In genomic region chr7:109969542-109969941, GRCm38 (mm10) we compare ENCODE assay signal across 10 mouse cellular contexts. TPM values are rescaled to one million over a fixed set of nuclear protein-coding genes. Genes with fewer than 3 reads are reported as not detected.
DNase-seq lines count a peak whose midpoint lies in the region; ATAC-seq and TF ChIP-seq lines count a peak whose summit lies in the region.
"Had no signal": no experiment of that assay in that cellular context is flagged by ENCODE, and none has a peak within 500 bp of the region (broad histone marks: within the 10 kb centered on the region; RNA-seq: fewer than 3 reads in every experiment).

No protein-coding gene starts in this region.

- ATAC-seq in kidney, embryonic 15.5 days (replicated peaks; ENCODE audit: low FRiP score) = no peak
- ATAC-seq in embryonic facial prominence, embryonic 14.5 days (ENCODE audit: low read depth) = peak; percentile 75
- no peak for ATAC-seq in forebrain, postnatal 0 days
- no peak for ATAC-seq in neural tube, embryonic 14.5 days (ENCODE audit: low read depth)
- ATAC-seq in megakaryocyte, adult 5-6 weeks (ENCODE audit: poor library complexity, severe bottlenecking) = no peak
- ATAC-seq: activated CD4-positive, CD25-positive, alpha-beta regulatory T cell, adult 4 months had no signal

- no peaks in the 10 kb centered on the region for H3K9me3 ChIP-seq in kidney, embryonic 15.5 days (replicated peaks)
- no peaks in the 10 kb centered on the region for H3K9me3 ChIP-seq in embryonic facial prominence, embryonic 14.5 days (ENCODE audit: control insufficient read depth, low read length)
- no peaks in the 10 kb centered on the region for H3K9me3 ChIP-seq in forebrain, postnatal 0 days (ENCODE audit: low read length)
- no peaks in the 10 kb centered on the region for H3K9me3 ChIP-seq in neural tube, embryonic 14.5 days (ENCODE audit: control insufficient read depth, low read length)
- H3K9me3 ChIP-seq: neural tube, embryonic 12.5 days had no signal

- no peak overlapping the region for H3K9ac ChIP-seq in kidney, embryonic 15.5 days
- H3K9ac ChIP-seq in embryonic facial prominence, embryonic 14.5 days (ENCODE audit: low read depth, low read length) = no peak overlapping the region
- no peak overlapping the region for H3K9ac ChIP-seq in forebrain, postnatal 0 days
- H3K9ac ChIP-seq in neural tube, embryonic 14.5 days (replicated peaks; ENCODE audit: low read depth, low read length) = no peak overlapping the region
- H3K9ac ChIP-seq: neural tube, embryonic 12.5 days had no signal

- no peak overlapping the region for H3K4me2 ChIP-seq in kidney, embryonic 15.5 days
- H3K4me2 ChIP-seq in embryonic facial prominence, embryonic 14.5 days (ENCODE audit: low read depth, low read length) = no peak overlapping the region
- no peak overlapping the region for H3K4me2 ChIP-seq in forebrain, postnatal 0 days (ENCODE audit: low read depth)
- no peak overlapping the region for H3K4me2 ChIP-seq in neural tube, embryonic 14.5 days (ENCODE audit: low read depth, low read length)

- H3K4me1 ChIP-seq in kidney, embryonic 15.5 days = peaks cover 7% of the 10 kb centered on the region; the same call in 1 of the 2 replicates
- H3K4me1 ChIP-seq in embryonic facial prominence, embryonic 14.5 days (ENCODE audit: control insufficient read depth, insufficient read depth, low read length) = 0 out of 2 replicates have a peak, but pooled peaks cover 3% of the 10 kb centered on the region
- peaks cover 8% of the 10 kb centered on the region for H3K4me1 ChIP-seq in forebrain, postnatal 0 days (ENCODE audit: insufficient read depth)
- peaks cover 6% of the 10 kb centered on the region; the same call in 1 of the 2 replicates for H3K4me1 ChIP-seq in neural tube, embryonic 14.5 days (ENCODE audit: control insufficient read depth, insufficient read depth, low read length)

- no peak for DNase-seq in kidney, adult 8-10 months
- peak; percentile 56 for DNase-seq in embryonic facial prominence, embryonic 14.5 days (ENCODE audit: low spot score)
- no peak for DNase-seq in forebrain, postnatal 0 days
- DNase-seq in ovary, postnatal 14 days (ENCODE audit: low spot score) = no peak
- DNase-seq: lung, adult 18-20 months had no signal

- peaks cover 6% of the 10 kb centered on the region for H3K36me3 ChIP-seq in kidney, embryonic 15.5 days
- H3K36me3 ChIP-seq in embryonic facial prominence, embryonic 14.5 days (ENCODE audit: control insufficient read depth, insufficient read depth, low read length) = peaks cover 8% of the 10 kb centered on the region
- peaks cover 3% of the 10 kb centered on the region; the same call in 1 of the 2 replicates for H3K36me3 ChIP-seq in forebrain, postnatal 0 days (ENCODE audit: insufficient read depth)
- peaks cover 7% of the 10 kb centered on the region; the same call in 1 of the 2 replicates for H3K36me3 ChIP-seq in neural tube, embryonic 14.5 days (ENCODE audit: control insufficient read depth, insufficient read depth, low read length)

- no peaks in the 10 kb centered on the region for H3K27me3 ChIP-seq in kidney, embryonic 15.5 days
- no peaks in the 10 kb centered on the region for H3K27me3 ChIP-seq in embryonic facial prominence, embryonic 14.5 days (replicated peaks; ENCODE audit: control insufficient read depth, insufficient read depth, low read length)
- H3K27me3 ChIP-seq in forebrain, postnatal 0 days (ENCODE audit: insufficient read depth, low read length) = no peaks in the 10 kb centered on the region
- no peaks in the 10 kb centered on the region for H3K27me3 ChIP-seq in neural tube, embryonic 14.5 days (ENCODE audit: control insufficient read depth, insufficient read depth, low read length)
- H3K27me3 ChIP-seq: neural tube, embryonic 12.5 days had no signal

- no peak overlapping the region for H3K4me3 ChIP-seq in kidney, embryonic 15.5 days (replicated peaks)
- no peak overlapping the region for H3K4me3 ChIP-seq in embryonic facial prominence, embryonic 14.5 days (ENCODE audit: low read depth, low read length)
- H3K4me3 ChIP-seq in forebrain, postnatal 0 days (ENCODE audit: low read depth, low read length) = no peak overlapping the region
- H3K4me3 ChIP-seq in neural tube, embryonic 14.5 days (ENCODE audit: low read depth, low read length) = no peak overlapping the region
- H3K4me3 ChIP-seq: neural tube, embryonic 12.5 days had no signal

- TF ChIP-seq CTCF in forebrain, postnatal 0 days (IDR thresholded peaks at IDR 0.05; ENCODE audit: low read depth) = no peak

- 0 out of 2 replicates have a peak overlapping the region, but pooled peaks have one; percentile 73 for H3K27ac ChIP-seq in kidney, embryonic 15.5 days
- H3K27ac ChIP-seq in embryonic facial prominence, embryonic 14.5 days (replicated peaks; ENCODE audit: low read depth, low read length) = peak overlapping the region; percentile 68
- peak overlapping the region; percentile 37; the same call in 1 of the 2 replicates for H3K27ac ChIP-seq in forebrain, postnatal 0 days (ENCODE audit: low read depth, low read length)
- peak overlapping the region; percentile 64 for H3K27ac ChIP-seq in neural tube, embryonic 14.5 days (ENCODE audit: low read depth, low read length)
- H3K27ac ChIP-seq: neural tube, embryonic 12.5 days had no signal

RNA-seq across cellular contexts. Expression of gene Dennd5a, which starts 9.3 kb away (rescaled TPM):
- 31.4 and 31.6 TPM in 2 replicates for polyA plus RNA-seq in kidney, embryonic 15.5 days (2015; fragmentation: Nextera tagmentation; extraction: Ambion mirVana)
- 53.3 and 58.3 TPM in 2 replicates for polyA plus RNA-seq in embryonic facial prominence, embryonic 14.5 days (2014; fragmentation: Nextera tagmentation; extraction: Ambion mirVana)
- total RNA-seq in forebrain, postnatal 0 days (2014; rRNA removed) = 144 and 156 TPM in 2 replicates
- 24.0 and 28.0 TPM in 2 replicates for polyA plus RNA-seq in forebrain, postnatal 0 days (2015; fragmentation: Nextera tagmentation; extraction: Ambion mirVana)
- polyA plus RNA-seq in neural tube, embryonic 14.5 days (2014; fragmentation: Nextera tagmentation; extraction: Ambion mirVana) = 56.9 and 63.5 TPM in 2 replicates
- total RNA-seq in megakaryocyte, adult 5-6 weeks (2015) = 152 and 157 TPM in 2 replicates
- 102 and 128 TPM in 2 replicates for total RNA-seq in megakaryocyte, adult 5-6 weeks (2017)

RNA-seq across cellular contexts. Expression of gene Tmem41b, which starts 17.2 kb away (rescaled TPM):
- polyA plus RNA-seq in kidney, embryonic 15.5 days (2015; fragmentation: Nextera tagmentation; extraction: Ambion mirVana) = 59.5 and 69.1 TPM in 2 replicates
- polyA plus RNA-seq in embryonic facial prominence, embryonic 14.5 days (2014; fragmentation: Nextera tagmentation; extraction: Ambion mirVana) = 67.6 and 70.6 TPM in 2 replicates
- total RNA-seq in forebrain, postnatal 0 days (2014; rRNA removed) = 48.6 and 63.2 TPM in 2 replicates
- 38.6 and 46.4 TPM in 2 replicates for polyA plus RNA-seq in forebrain, postnatal 0 days (2015; fragmentation: Nextera tagmentation; extraction: Ambion mirVana)
- 73.8 TPM in 2 replicates for polyA plus RNA-seq in neural tube, embryonic 14.5 days (2014; fragmentation: Nextera tagmentation; extraction: Ambion mirVana)
- 34.0 and 38.7 TPM in 2 replicates for total RNA-seq in megakaryocyte, adult 5-6 weeks (2015)
- 31.5 and 40.0 TPM in 2 replicates for total RNA-seq in megakaryocyte, adult 5-6 weeks (2017)

RNA-seq across cellular contexts. Expression of gene Ipo7, which starts 48.5 kb away (rescaled TPM):
- 53.8 and 54.3 TPM in 2 replicates for polyA plus RNA-seq in kidney, embryonic 15.5 days (2015; fragmentation: Nextera tagmentation; extraction: Ambion mirVana)
- polyA plus RNA-seq in embryonic facial prominence, embryonic 14.5 days (2014; fragmentation: Nextera tagmentation; extraction: Ambion mirVana) = 20.7 and 22.9 TPM in 2 replicates
- 88.0 and 97.9 TPM in 2 replicates for total RNA-seq in forebrain, postnatal 0 days (2014; rRNA removed)
- polyA plus RNA-seq in forebrain, postnatal 0 days (2015; fragmentation: Nextera tagmentation; extraction: Ambion mirVana) = 21.7 and 26.5 TPM in 2 replicates
- 19.1 and 25.9 TPM in 2 replicates for polyA plus RNA-seq in neural tube, embryonic 14.5 days (2014; fragmentation: Nextera tagmentation; extraction: Ambion mirVana)
- 68.2 and 73.0 TPM in 2 replicates for total RNA-seq in megakaryocyte, adult 5-6 weeks (2015)
- total RNA-seq in megakaryocyte, adult 5-6 weeks (2017) = 152 and 158 TPM in 2 replicates
